Mouse (Mus musculus): ENCODE data around the gene Cfap61.

The Cfap61 gene

DNA sequence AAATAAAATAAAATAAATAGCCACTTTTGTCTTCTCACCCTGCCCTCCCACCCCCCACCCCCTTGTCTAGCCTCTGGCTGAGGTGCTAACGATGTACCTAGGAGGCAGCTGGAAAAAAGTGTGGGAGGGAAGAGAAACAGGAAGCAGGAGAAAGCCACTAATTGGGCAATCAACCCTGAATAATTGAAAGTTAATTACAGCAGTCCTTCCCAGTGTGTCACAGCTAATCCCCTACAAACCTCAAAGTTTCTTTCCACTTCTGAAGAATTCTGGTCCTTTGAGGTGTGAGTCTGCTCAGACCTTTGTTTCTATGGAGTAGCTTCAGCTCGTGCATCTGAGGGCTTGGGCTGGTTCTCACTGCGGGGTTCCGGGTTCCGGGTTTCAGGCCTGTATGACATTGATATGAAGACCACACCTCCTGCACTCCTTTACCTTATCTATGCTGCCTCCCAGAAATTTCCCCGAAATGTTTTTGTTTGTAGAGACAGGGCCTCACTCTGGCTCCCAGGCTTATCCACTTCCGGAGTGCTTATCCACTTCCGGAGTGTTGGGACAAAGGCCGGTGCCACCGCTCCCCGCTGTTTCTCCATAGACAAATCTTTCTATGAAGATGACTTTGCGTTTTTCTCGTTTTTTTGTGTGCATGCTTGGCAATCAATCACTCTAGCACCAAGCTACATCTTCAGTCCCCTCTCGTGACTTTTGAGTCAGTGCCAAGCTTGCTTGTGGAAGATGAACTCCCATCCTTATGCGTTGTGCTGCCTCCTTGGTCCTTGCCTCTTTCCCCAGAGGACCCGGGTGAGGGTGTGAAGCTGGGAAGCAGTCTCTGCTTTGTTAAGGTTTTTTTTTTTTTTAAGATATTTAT lies 164.5 kb downstream of the Cfap61 start:
- DNase-seq, result peak; percentile 64

DNA sequence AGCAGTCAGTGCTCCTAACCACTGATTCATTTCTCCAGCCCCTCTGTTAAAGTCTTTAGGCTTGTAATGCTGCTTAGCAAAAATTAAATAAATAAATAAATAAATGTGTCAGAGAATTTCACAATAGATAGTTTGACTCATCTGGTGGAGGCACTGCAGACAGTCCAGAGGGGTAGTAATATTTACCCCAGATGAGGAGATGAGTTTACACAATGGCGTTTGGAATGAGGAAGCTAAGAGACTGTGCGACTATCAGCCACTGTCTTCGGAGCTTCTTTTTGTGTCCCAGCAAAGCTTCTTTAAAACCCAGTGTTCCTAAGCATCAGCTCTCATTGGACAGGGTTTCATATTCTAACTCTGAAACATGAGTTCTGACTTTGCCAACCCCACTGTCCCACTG lies 165.3 kb downstream of the Cfap61 start:
- no peak for DNase-seq

DNA sequence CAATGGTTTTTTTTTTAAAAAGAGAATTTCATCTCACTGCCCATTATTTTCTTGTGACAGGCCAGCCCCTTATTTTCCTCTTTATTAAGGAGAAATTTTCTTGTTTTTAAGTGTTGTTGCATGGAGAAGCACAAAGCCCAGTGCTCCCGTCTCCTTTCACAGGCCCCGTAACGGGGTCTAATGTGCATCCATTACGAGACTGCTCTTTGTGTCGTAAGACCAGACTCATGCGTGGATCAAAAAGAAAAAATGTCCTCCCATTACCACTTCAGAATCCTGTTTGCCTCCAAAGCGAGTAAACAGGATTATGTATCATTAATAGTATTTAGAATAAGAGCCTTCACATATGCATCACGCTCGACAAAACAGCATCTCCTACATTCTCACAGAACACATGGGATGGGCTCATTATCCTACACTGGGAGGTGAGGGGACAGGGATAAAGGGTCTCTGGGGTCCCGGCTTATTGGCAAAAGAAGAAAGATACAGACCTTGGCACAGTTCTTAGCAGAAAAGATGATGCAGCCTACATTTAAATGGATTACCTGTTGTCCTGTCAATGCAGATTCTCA lies 166.0 kb downstream of the Cfap61 start:
- DNase-seq, result no peak

DNA sequence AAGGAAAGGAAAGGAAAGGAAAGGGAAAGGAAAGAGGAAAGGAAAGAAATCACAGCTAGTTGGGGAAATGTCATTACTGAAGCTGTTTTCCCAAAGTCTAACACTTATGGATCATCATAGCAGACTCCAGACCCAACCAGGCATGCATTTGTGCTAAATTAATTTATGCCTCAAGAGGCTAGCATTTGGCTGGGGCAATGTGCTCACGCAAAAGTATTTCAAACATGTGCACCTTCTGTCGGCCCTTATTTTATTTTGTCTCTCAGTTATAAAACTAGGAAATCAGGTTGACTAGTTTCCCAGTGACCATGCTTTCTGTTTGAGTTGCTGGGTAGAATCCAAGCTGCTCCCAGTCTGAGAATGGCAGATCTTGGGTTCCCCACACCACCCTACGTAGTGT lies 168.0 kb downstream of the Cfap61 start:
- DNase-seq, result no peak

DNA sequence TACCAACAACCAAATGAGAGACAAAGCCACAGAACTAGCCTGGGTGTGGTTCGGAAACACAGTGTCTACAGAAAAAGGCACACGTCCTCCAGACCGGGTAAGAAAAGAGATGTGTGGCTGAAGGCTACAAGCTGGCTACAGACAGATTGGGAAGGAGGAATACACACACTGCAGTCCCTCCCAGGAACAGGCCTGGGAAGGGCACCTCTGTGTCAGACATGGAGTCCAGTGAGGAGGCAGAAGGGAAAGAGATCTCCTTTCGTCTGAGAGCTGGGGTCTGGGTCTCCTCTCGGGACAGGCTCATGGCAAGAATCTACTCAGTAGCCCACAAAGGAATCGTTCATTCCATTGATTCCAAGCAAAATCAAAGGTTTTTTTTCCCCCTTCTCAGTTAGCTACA lies 170.8 kb downstream of the Cfap61 start:
- no peak for DNase-seq

DNA sequence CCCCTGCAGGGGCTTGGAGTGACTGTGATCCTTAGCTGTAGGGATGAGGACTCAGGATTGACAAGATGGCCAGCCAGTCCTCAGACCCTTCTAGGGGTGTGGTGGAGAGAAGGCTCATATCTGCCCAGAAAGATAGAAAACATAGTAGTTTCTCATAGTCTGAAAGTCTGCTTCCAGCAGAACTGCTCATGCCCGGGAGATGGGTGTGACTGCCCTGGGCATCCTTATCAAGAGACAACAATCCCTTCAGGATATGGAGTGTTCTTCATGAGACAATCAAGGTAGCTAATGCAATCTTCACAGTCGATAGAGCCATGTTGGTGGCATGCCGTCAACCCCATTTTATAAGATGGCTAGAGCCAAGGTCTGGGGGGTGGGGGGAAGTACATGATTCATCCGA lies 173.4 kb downstream of the Cfap61 start:
- DNase-seq, result no peak

DNA sequence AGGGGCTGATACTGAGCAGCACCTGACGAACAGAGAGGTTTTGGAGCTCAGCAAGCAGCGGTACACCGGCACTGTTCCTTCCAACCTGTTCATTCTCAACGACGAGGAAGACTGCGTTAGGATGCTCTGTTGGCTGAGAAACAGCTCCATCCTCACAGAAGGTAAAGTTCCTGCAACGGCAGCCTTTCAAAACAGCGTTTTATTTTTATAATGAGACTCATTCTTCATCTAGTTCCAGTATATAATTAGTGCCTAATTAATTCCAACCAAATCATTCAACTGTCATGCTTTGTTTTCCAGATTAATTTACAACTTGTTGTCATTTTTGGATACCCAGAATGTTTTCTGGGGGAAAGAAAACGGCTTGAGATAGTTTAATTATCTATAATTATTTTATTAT lies 175.3 kb downstream of the Cfap61 start:
- DNase-seq, result peak; percentile 62

DNA sequence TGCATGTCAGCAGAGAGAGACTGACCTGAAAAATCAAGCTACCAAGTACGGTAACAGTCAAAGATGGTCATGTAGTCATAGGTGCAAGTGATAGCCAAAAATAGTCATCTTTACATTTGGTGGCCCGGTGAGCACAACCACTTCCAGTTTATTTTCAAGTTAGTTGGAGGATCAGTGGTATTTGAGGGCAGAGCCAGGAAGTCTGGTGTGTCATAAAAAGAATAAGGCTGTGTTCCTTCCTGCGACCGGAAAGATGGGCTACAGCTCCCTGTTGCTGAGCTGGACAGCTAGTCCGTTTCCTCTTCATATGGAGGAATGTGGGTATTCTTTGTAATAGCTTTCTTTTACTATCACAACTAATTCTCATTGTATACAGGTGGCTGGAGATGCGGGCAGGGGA lies 181.7 kb downstream of the Cfap61 start:
- no peak for DNase-seq

DNA sequence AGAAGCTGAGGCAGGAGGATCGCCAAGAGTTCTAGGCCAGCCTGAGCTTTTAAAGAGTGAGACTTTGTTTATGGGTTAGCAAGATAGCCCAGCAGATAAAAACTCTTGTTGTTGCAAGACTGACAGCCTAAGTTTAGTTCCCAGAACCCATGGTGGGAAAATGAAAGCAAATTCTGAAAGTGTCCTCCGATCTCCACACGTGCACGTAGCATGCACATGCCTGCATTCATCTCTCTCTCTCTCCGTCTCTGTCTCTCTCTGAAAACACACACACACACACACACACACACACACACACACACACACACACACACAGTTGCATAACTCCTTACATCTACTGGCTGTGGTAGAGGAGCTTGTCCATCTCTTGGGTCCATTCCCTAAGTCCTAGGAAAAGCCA lies 182.1 kb downstream of the Cfap61 start:
- DNase-seq, result no peak

DNA sequence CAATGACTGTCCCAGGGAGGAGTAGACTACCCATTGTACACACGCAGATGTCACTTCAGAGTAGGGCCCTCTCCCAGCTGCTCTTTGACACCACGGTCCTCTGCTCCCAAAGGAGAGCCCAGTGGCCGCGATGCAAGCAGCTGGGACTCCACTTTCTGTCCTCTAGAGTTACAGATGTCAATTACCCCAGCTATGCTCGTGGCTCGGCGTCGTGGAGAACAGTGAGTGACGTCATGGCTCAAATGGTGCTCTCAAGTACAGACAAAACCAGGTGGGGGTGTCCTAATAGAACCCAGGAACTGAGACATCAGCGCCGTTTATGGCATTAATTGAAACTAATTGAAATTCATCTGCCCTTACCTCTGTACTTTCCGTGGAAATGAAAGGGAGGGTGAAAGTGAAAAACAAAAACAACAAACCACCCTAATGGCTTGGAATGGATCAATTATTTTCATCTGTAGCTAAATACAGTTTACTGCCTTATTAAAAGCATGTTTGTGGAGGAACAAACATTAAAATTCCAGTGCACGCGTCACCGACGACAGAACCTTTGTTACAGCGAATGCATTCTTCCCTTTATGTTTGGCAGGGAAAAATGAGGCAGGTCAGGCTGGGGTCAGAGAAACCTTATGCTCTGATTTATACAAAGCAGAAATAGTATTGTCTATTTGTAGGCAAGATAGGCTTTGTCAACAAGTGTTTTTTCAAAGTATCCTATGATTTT lies 182.8 kb downstream of the Cfap61 start:
- DNase-seq, result peak; percentile 80

DNA sequence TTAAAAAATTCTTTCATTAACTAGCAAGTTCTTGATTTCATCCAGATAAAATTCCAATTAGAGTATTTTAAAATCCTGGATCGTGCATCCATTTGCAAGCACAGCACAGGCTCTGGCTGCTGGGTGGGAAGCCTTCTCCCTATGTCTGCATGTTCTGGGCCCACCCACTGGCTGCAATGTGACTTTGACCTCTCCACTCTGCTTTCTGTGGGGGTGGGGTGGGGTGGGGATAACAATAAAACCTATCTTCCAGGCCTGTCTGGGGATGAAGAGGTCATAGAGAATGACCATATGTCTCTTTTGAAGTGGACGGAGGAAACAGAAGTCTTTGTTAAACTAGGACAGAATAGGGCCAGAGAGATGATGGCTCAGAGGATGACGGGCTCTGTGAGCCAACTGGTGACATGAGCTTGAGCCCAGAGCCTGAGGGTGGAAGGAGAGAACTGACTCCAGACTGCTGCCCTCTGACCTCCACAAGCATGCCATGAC lies 183.4 kb downstream of the Cfap61 start:
- peak; percentile 66 for DNase-seq

DNA sequence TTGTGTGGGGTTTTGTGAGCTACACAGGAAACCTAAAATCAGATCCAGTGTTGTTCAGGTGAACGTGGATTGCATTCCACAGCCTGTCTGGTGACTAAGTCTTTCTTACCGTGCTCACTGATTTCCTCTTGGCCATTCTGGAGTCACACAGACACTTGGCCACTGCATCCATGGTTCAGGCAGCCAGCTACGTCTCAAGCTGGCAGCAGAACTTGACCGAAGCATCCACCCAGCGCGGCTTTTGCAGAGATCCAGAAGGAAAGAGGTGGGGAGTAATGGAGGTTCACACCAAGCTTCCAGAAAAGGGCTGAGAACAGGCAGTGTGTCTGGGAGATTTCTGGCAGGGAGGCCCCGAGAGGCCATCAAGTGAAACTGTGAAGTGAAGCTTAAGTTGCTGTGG lies 187.0 kb downstream of the Cfap61 start:
- no peak for DNase-seq

DNA sequence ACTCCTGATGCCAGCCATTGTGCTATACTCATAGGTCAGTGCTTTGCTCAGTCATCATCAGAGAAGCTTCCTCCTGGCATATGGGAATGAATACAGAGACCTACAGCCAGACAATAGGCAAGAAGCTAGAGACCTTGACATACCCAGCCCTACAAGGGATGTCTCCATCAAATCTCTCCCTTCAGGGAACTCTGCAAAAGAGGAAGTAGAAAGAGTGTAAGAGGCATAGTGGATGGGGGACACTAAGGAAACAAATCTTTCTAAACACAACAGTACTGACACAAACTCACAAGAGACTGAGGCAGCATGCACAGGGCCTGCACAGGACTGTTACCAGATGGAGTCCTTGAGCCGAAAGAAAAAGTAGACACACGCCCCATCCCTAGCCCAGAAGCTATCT lies 190.5 kb downstream of the Cfap61 start:
- no peak for DNase-seq

DNA sequence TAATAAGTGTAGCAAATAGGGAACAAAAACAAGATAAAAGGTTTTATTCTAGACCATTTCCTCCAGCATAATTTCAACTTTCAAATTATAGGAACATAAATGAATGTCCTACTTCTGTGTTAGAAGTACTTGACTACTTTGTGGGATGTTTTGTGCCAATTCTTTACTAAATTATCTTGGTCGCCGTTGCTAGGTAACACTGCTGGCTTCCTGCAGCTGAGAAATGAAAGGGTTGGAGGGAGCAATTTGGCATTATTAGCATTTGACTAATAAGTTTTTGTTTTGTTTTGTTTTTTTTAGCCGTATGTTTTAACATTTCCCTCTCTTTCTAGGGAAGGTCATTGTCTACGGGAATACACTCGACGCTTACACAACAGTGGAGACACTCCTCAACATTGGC lies 194.0 kb downstream of the Cfap61 start:
- DNase-seq, result peak; percentile 16

DNA sequence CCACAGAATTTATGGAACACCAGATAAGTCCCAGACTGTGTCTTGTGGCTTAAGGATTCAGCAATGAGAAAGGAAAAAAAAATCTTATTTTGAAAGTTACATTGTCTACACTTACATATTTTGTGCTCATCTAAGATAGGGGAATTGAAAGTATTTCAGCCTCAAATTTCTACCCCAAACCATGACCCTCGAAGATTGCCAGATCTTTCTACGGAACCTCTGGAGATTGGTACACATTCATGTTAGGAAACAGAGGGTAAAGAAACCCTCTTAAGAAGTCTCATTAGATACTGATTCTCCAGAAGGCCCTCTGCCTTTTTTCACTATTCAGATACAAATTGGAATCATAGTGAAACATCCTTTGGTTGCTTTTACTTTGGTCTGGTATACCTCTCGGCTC lies 195.9 kb downstream of the Cfap61 start:
- no peak for DNase-seq

DNA sequence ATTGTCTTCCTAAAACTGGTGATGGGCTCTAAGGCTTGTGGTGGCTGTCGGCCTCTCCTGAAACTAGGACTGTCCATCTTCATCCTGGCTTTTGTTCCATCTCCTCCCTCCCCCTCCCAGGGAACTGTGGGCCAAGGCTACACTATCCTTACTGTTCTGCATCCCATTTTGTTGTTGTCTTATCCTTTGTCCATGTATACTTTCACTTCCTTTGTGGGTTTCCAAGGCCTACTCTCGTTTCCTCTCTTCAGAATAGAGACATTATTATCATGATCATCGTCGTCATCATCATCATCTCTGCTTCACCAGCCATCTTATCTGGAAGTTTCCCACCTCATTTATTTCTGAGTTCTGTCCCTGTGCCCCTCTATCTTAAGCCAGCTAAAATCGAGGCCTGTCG lies 199.7 kb downstream of the Cfap61 start:
- no peak for DNase-seq

DNA sequence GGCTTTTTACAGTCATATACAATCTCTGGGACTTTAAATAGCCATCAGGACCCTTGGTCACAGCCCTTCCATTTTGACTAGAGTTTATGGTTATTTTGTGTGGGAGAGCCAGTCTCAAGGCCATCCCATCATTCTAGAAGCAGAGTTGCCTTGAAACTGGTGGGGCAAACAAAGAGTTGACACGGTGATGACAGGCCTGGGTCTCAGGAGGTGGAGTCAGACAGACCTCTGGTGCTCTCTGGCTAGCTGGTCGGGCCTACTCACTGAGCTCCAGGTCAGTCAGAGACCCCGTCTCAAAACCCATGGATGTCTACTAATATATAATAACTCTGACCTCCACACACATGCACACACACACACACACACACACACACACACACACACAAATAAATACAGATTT lies 206.1 kb downstream of the Cfap61 start:
- no peak for DNase-seq

DNA sequence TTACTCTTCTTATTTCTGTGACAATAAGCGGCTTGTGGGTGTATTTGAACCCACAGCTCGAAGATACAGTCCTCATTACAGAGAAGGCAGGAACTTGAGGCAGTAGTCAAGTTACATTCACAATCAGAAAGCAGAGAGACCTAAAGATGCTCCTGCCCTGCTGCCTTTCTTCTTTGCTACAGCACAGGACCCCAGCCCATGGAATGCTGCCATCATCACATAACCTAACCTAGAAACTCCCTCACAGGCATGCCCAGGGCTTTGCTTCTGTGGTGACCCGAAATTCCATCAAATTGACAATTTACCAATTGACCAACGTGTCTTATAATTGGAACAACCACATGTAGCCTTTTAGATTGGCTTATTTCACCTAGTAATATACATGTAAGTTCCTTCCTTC lies 212.7 kb downstream of the Cfap61 start:
- no peak for DNase-seq

DNA sequence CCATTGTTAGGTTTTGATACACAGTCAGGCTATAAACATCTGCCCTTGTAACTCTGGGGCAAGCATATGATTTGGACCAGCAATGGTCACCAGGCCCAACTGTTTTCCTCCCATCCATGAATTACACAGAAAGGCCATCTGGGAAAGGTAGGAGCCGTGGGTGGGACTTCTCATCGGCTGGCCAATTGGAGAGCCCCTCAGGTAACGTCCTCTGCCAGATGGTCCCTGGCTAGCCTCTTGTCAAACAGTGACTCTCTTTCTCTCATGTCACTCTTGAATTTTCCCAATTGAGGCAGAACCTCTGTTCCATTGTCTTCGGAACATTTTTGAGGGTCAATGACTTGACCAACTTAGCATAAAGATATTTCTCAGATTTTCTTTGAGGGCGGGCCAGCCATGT lies 213.2 kb downstream of the Cfap61 start:
- DNase-seq, result no peak

DNA sequence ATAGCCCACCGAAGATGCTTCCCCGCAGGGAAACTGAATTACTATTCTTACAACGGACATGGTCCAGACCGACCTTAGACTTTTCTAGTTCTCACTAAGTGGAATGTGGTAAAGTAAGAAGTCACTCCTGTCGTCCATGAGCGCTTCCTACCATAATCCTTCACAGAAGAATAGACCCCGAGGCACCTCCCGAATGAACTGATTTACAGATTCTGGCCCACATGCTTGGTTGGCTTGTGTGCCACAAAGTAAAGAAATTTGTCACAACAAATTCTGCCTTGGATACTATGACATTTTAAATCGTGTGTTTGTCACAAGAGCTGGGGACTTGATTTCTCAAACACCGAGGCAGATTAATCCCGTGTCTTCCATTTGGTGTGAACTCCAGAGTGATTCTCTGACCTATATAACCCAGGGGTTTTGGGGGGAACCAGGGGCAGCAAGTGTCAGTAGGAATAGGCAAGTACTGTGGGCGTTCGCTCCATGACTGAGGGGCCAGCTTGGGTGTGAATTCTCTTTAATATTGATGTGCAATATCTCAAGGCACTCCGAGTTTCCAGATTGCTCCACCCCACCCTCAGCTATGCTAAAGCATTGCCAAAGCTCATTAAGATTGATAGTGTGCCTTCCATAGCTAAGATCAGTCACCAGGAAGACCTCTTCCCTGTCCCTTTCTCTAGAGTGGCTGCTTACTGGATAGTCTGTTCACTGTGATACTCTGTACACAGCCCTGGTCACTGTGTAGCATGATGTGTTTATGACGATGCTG lies 214.8 kb downstream of the Cfap61 start:
- DNase-seq, result no peak

DNA sequence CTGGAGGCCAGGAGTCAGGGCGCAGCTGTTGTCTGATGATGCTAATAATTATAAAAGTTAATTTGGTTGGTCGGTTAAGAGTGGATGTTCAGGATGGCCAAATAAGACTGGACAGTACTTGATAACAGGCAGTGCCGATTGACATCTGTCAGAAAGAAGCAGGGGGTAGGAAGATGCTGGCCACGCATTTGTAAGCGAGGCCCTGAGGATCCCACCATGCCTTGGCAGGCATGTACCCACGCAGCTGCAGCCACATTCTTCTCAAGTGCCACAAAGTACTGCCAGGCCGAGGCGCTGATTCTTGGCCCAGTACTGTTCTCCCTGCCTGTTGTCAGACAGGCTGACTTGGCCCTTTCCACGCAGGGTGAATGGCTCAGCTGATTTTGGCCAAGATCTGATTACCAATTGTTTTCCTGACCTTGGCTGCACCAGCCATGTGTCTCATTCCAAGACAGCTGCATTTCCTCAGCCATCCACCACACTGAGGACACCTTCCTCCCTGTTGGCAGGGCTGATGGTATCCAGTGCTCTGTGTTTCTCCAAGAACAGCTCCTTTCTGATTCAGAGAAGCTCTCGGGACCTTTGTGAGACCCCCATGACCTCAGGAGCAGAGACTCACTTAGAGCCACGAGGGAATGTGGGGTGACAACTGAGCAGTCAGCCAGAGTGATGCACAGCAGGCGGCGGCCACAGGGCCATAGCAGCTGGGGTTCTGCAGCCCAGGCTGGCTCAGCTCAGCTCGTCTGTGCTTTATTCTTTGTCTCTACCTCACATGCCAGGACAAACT lies 233.6 kb downstream of the Cfap61 start:
- peak; percentile 39 for DNase-seq

DNA sequence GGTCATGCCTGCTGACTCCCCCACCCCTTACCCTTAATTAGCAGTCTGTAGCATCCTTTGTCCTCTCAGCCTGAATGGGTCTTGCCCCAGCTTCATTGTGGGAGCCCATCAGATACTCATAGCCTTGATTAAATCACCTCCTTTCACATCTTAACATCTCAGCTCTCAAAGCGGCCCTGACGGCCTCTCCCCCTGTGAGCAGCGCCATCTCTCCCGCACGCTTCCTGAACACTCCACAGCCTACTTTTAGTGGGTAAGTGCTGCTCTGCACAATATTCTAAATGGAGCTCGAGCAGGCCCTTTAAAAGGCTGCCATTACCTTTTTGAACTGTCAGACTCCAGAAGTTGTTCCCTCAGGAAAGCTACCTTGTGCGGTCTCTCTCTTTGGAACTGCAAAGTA lies 234.9 kb downstream of the Cfap61 start:
- DNase-seq, result peak; percentile 36
